Mouse (Mus musculus) bone marrow macrophage, adult 2 months (primary cell): ENCODE measurements around the gene Prom1.

Experiments
- CTCF ChIP-seq: IDR thresholded peaks from 2 replicates; pipeline ENCODE4 v1.5.1; 2012; ENCODE audit warnings: low read depth, mild to moderate bottlenecking, low read length, moderate library complexity
- POLR2A ChIP-seq: IDR thresholded peaks from 2 replicates; pipeline ENCODE4 v1.6.1; 2012; ENCODE audit warnings: mild to moderate bottlenecking, low read depth, low read length, borderline replicate concordance

GRCm38 (mm10) chr5:44073634-44074033 lies 28.2 kb downstream of the Prom1 start:
- TF ChIP-seq POLR2A (no peak), CTCF (no peak)
